Mouse (Mus musculus) thymus, postnatal 36 days (tissue): ENCODE measurements around the gene Adam1a.

Experiments used
- DNase-seq, 2 experiments: peaks; one replicate each; pipeline ENCODE4 v3.0.0; 2022; ENCODE audit warnings: mixed read lengths in 2 of 2

Gene Adam1a

DNA sequence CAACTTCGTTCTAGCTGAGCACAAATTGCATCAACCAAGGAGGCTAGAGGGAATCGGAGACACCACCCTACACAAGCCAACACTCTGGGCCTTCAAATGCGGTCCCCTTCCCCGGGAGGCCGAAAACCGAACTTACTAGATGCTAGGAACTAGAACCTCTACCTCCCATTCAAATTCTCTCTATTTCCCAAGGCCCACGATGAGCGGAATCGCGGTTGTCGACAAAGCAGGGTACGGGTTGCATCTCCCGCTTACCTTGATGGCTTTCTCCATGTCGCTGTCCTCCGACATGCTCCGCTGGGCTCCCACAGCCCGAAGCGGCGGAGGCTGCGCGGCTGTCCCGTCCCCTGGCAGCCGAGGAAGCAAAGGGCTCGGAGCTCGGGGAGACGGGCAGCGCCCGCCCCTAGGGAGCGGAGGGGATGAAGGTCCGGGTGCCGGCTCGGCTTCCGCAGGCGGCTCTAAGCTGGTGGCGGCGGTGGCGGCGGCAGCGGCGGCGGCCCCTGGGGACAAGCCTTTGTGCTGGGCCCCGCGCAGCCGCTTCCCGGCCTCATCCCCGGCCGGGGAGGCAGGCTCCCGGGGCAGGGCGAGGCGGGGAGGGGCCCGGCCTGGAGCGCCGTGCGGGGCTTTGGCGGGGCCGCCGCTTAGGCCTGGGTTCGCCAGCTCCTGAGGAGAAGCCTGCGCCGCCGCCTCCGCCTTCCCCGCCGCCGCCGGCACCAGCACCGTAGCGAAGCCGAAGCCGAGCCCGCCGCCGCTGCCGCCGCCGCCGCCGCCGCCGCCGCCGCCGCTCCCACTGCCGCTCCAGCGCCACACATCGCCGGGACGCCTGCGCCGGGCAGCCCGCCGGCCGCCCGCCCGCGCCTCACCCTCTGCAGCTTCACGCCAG, at the start of gene Adam1a, which contains the start of gene Gm42878:
Gene Adam1a (minus strand): TSS at position 573 of the 883 bp plus-strand sequence.
Gene Gm42878 (minus strand): TSS at position 573 of the 883 bp plus-strand sequence.
- peak; percentile 49 to 66 for DNase-seq

GRCm38 (mm10) chr5:121594714-121595313, 49.5 kb upstream of the Adam1a start:
- no peak for DNase-seq

GRCm38 (mm10) chr5:121593451-121594401, 48.4 kb upstream of the Adam1a start, which contains the start of gene Aldh2:
Aldh2 (minus strand) TSS chr5:121593824.
- DNase-seq: peak; percentile 84 to 86

GRCm38 (mm10) chr5:121592816-121593407, 47.6 kb upstream of the Adam1a start:
- no peak for DNase-seq

GRCm38 (mm10) chr5:121592064-121592815, 47.0 kb upstream of the Adam1a start:
- DNase-seq: no peak

GRCm38 (mm10) chr5:121591417-121592063, 46.3 kb upstream of the Adam1a start:
- no peak for DNase-seq

DNA sequence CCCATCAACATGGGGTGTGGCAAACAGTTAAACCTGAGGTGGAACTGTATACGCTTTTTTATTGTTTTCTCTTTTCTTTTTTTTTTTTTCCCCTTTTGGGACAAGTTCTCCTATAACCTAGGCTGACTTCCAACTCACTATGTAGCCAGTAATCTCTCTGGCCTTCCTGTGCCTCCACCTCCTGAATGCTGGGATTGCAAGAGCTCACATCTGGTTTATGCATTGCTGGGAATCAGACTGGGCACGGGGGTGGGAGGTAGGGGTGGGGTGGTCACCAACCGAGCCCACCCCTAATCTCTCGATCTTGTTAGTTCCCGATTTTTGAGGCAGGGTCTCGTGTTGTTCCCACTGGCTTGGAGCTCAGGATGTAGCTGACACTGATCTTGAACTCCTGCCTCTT, 44.6 kb upstream of the Adam1a start:
- no peak for DNase-seq

GRCm38 (mm10) chr5:121586400-121587039, 41.2 kb upstream of the Adam1a start:
- peak; percentile 23 to 29 for DNase-seq

DNA sequence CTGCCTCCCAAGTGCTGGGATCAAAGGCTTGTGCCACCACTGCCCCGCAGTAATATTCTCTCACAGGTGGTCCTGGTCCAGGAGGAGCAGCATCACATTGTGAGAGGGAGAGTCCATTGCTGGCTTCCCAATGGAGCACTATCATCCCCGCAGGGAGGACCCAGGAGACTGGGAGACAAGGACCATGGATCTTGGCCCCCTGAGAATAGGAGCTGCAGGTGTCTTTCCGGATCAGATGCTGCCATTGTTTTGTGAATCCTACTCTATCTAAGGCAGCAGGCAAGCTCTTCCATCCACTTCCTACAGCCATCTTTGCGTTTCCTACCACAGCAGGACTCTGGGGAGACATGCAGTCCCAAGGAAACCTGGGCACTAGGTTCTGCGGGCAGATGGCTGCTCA, 40.4 kb upstream of the Adam1a start:
- DNase-seq: no peak

DNA sequence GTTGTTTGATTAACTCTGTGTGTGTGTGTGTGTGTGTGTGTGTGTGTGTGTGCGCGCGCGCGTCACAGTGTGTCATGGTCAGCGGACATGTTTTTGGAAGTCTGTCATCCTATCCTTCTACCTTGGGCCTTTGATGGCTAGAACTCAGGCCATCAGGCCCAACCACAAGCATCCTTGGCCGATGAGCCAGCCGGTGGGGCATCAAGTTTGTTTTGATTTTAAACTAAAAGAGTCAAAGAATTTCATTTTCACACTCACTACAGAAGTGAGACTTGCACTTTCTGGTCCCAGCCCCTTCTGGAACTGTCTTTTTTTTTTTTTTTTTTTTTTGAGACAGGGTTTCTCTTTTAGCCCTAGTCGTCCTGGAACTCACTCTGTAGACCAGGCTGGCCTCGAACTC, 39.7 kb upstream of the Adam1a start:
- no peak for DNase-seq

DNA sequence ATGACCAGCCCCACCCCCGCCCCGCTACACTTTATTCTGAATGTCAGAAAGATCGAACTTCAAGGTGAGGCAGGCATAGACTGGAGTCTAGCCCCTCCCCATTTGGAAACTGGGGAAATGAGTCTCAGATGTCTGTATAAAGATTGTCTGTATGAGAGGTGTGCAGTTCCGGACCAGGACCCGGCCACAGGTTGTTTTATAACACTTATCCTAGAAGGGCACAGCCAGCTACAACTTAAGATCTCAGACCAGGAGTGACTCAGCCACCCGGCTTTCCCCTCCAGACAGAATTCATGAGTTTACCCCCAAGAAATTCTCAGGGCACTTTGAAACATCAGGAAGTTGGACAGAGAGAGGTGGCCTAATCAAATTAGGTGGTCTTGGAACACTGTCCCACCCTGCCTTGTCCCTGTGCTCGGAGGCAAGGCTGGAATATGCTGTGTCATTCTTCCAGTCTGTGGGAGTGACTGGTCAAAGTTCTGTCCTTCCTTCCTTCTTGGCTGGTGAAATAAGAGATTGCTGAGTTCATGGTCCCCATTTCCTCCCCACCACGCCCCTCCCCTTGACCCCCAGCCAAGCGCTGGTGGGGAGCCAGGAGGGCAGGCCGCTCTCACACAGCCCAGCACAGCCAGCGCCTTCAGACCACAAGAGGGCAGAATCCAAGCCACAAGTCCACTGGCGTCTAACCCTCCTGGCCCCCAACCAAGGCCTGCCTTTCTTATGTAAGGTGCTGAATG, 38.7 kb upstream of the Adam1a start:
- peak; percentile 23 to 41 for DNase-seq

DNA sequence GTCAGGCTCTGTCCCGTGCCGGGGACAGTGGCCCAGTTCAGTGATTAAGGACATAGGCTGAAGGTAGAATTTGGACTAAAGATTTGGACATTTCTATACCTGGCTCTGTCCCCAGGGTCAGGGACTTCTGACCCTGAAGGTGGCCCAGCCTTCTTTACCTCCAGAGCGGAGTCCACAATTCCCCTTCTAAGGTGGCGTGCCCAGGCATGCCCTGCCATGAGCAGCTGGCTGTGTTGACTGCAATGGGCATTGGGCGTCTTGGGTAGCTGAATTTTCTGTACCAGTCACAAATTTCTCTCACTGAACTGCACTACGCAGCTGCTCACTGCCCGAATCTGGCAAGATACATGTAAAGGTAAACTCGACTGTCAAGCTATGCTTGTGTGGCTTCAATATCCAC, 36.7 kb upstream of the Adam1a start:
- DNase-seq: no peak

GRCm38 (mm10) chr5:121576927-121577488, 31.7 kb upstream of the Adam1a start:
- no peak for DNase-seq

DNA sequence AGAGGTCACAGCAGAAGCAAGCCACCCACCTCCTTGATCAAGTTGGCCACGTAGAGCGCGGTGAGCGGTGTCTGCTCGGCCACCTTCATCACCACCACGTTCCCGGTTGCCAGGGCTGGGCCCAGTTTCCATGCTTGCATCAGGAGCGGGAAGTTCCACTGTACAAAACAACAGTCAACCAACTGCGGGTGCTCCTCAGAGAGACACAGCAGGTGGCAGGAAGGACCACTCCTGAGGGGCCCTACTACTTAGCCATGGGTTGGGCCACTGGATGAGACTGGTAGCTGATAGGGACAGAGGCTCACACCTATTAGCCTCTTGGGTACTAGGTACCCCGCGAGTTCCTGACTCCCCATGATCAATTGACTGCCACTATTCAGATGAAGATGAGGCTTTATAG, 30.6 kb upstream of the Adam1a start:
- DNase-seq: no peak

GRCm38 (mm10) chr5:121574145-121574544, 28.9 kb upstream of the Adam1a start:
- DNase-seq: peak; percentile 40 to 62

GRCm38 (mm10) chr5:121570787-121571186, 25.5 kb upstream of the Adam1a start:
- no peak for DNase-seq

GRCm38 (mm10) chr5:121569881-121570420, 24.7 kb upstream of the Adam1a start:
- DNase-seq: no peak

DNA sequence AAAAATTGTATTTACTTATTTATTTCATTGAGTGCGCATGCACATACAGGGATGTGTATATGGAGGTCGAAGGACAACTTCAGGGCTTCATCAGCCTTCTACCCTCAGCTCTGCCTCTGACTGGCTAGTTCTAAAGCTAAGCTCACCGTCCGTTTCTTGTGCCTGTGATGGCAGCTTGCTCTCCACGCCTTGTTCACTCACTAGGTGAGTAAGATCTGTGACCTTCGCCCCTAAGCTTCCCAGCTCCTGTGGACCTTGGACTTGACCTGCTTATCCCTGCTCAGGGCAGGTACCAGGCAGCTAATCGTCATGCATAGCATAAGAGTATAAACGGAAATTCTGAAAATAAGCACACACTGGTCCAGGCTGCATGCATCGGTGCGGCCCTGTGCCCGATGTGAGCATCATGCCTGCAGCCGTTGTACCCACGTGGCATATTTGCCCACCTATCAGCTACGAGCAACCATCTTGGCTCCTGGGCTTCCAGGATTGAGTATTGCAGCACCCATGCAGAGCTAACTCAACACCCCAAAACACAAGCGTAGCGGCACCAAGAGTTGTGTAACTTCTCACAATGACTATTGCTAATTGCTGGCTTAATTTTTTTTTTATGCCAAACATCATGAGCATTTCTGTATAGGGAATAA, 20.9 kb upstream of the Adam1a start:
- DNase-seq: no peak

DNA sequence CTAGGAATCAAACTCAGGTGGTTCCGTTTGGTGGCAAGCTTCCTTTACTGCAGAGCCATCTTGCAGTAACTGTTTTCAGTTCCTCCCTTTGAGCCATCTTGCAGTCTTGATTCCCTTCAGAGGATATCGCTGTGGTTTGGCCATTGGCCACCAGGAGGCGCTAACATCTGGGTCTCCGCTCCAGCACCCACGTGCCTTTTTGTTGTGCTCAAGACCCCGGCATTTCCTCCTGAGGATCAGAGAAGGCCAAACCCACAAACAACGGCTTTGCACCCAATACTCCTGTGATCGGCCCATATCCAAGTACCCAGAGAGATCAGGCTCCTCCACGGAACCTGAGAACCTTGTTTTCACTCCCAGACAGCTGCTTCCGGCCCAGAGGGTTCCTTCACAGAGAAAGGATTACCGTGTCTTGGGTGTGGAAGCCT, 19.2 kb upstream of the Adam1a start:
- DNase-seq: peak; percentile 89 to 93
